In the genomic region with DNA sequence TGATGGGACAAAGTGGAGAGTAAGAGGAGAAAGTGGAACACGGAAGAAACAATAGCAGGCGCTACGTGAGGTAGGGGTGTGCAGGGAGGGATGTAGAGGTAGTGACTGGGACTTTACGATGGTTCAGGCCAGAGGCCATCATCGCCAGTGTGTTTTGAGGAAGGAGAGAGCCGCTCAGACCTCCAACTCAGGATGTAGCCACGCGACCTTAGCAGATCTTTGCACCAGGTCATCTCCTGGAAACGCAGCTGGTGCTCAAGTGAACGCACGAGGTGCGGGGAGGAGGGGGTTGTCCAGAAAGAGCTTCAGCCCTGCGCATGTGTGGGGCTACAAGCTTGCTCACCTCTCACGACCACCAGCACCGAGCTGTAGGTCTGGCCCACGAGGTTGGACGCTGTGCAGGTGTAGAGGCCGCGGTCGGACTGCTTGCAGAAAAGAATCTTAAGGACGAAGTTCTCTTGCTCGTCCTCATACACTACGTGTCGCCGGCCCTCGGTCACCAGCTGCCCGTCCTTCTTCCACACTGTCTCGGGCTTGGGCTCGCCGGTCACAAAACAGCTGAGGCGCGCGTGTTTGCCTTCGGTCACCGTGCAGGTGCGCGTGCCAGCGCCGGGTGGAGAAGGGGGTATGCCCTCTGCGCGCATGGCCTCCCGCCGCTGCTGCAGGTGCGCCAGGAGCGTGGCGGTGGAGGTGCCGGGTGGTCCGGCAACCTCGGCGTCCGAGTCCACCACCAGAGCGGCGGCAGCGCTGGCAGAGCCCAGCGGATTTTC, we compare ENCODE assay signal across 8 mouse cellular contexts. TPM values are rescaled to one million over a fixed set of nuclear protein-coding genes. Genes with fewer than 3 reads are reported as not detected.
A peak's percentile ranks its signal among the peaks of the same experiment; 100 is the strongest.
DNase-seq lines count a peak whose midpoint lies in the region; ATAC-seq and TF ChIP-seq lines count a peak whose summit lies in the region.

No protein-coding gene starts in this region.

- no peak for TF ChIP-seq CTCF in ES-Bruce4 (IDR thresholded peaks at IDR 0.05; ENCODE audit: low read depth, low read length)

- intact Hi-C loops in heart, postnatal 25 days (cut with DNase I) = no loop called here

- TF ChIP-seq EP300 in ES-Bruce4 (IDR thresholded peaks at IDR 0.05; ENCODE audit: insufficient read depth, low read depth, low read length) = no peak

- no peaks in the 10 kb centered on the region for H3K36me3 ChIP-seq in ES-Bruce4 (ENCODE audit: control insufficient read depth, insufficient read depth, low read length, poor library complexity, severe bottlenecking)
- H3K36me3 ChIP-seq in heart, embryonic 15.5 days = peaks cover 21% of the 10 kb centered on the region; the same call in 1 of the 2 replicates
- H3K36me3 ChIP-seq in midbrain, embryonic 11.5 days (ENCODE audit: control insufficient read depth, insufficient read depth, low read length) = no peaks in the 10 kb centered on the region

- peak; percentile 90 for DNase-seq in heart, adult 11 months
- DNase-seq in heart, postnatal 25 days (ENCODE audit: low spot score) = no peak
- DNase-seq in midbrain, embryonic 11.5 days (ENCODE audit: low spot score, missing footprints) = peak; percentile 87
- DNase-seq in urinary bladder, adult 18-20 months (ENCODE audit: low spot score in 2 of 2) = no peak
- no peak for DNase-seq in ovary, postnatal 36 days (ENCODE audit: low spot score)

- WGBS in heart, embryonic 15.5 days = 24% methylated on average over 55 of the region's 55 CpGs
- WGBS in midbrain, embryonic 11.5 days = 9% methylated on average over 55 of the region's 55 CpGs

- H3K27ac ChIP-seq in ES-Bruce4 (ENCODE audit: insufficient read depth, low read length) = no peak overlapping the region
- H3K27ac ChIP-seq in heart, embryonic 15.5 days = no peak overlapping the region
- H3K27ac ChIP-seq in midbrain, embryonic 11.5 days (ENCODE audit: low read depth, low read length) = no peak overlapping the region

- peaks cover 3% of the 10 kb centered on the region for H3K27me3 ChIP-seq in ES-Bruce4 (ENCODE audit: control insufficient read depth, insufficient read depth, low read length, poor library complexity, severe bottlenecking)
- peaks cover 39% of the 10 kb centered on the region for H3K27me3 ChIP-seq in heart, embryonic 15.5 days
- H3K27me3 ChIP-seq in midbrain, embryonic 11.5 days (ENCODE audit: control insufficient read depth, insufficient read depth, low read length) = peaks cover 44% of the 10 kb centered on the region

- no peak for TF ChIP-seq POLR2A in ES-Bruce4 (IDR thresholded peaks at IDR 0.05; ENCODE audit: insufficient read depth, low read length)

- H3K4me1 ChIP-seq in ES-Bruce4 (ENCODE audit: control insufficient read depth, insufficient read depth, low read length) = no peaks in the 10 kb centered on the region
- H3K4me1 ChIP-seq in heart, embryonic 15.5 days (replicated peaks) = peaks cover 53% of the 10 kb centered on the region
- peaks cover 3% of the 10 kb centered on the region; the same call in 1 of the 2 replicates for H3K4me1 ChIP-seq in midbrain, embryonic 11.5 days (ENCODE audit: control insufficient read depth, insufficient read depth, low read length)

- no peak for ATAC-seq in heart, embryonic 15.5 days (replicated peaks; ENCODE audit: insufficient number of reproducible peaks, insufficient read depth, low FRiP score, low read depth)
- ATAC-seq in midbrain, embryonic 11.5 days (ENCODE audit: low FRiP score) = no peak
- no peak for ATAC-seq in monocyte, adult 5-6 weeks (replicated peaks; ENCODE audit: insufficient number of reproducible peaks, low FRiP score, low TSS enrichment, poor library complexity, severe bottlenecking)

- H3K4me3 ChIP-seq in ES-Bruce4 (ENCODE audit: low read depth, low read length) = peak overlapping the region; percentile 58
- H3K4me3 ChIP-seq in heart, embryonic 15.5 days = peak overlapping the region; percentile 25; the same call in 1 of the 2 replicates
- peak overlapping the region; percentile 13; the same call in 1 of the 2 replicates for H3K4me3 ChIP-seq in midbrain, embryonic 11.5 days (ENCODE audit: low read depth, low read length)

- H3K4me2 ChIP-seq in heart, embryonic 15.5 days = peak overlapping the region; percentile 62
- H3K4me2 ChIP-seq in midbrain, embryonic 11.5 days = peak overlapping the region; percentile 34

- 0 out of 2 replicates have a peak overlapping the region, but pooled peaks have one; percentile 15 for H3K9ac ChIP-seq in ES-Bruce4 (ENCODE audit: low read depth, poor library complexity, severe bottlenecking)
- H3K9ac ChIP-seq in heart, embryonic 15.5 days = 0 out of 2 replicates have a peak overlapping the region, but pooled peaks have one; percentile 10
- no peak overlapping the region for H3K9ac ChIP-seq in midbrain, embryonic 11.5 days (ENCODE audit: low read length)

- no peaks in the 10 kb centered on the region for H3K9me3 ChIP-seq in ES-Bruce4 (replicated peaks; ENCODE audit: control insufficient read depth, insufficient read depth, low read length, poor library complexity, severe bottlenecking)
- no peaks in the 10 kb centered on the region for H3K9me3 ChIP-seq in heart, embryonic 15.5 days (replicated peaks)
- no peaks in the 10 kb centered on the region for H3K9me3 ChIP-seq in midbrain, embryonic 11.5 days (ENCODE audit: control insufficient read depth, low read length)

RNA-seq across cellular contexts. Expression of gene Obscn, which starts 1.0 kb away (rescaled TPM):
- total RNA-seq in heart, postnatal 25 days (2021) = 100 to 1,000 TPM; 626 to 647 TPM
- polyA plus RNA-seq in ES-Bruce4 (2011; ENCODE audit: insufficient read depth, insufficient read length, low read depth, missing spikeins) = 0.35 and 1.3 TPM in 2 replicates
- polyA plus RNA-seq in heart, embryonic 15.5 days (2015; fragmentation: Nextera tagmentation; extraction: Ambion mirVana) = 64.8 and 65.2 TPM in 2 replicates
- polyA plus RNA-seq in midbrain, embryonic 11.5 days (2014; fragmentation: Nextera tagmentation; extraction: Ambion mirVana) = 0.03 and 0.04 TPM in 2 replicates
- under 0.01 to 0.58 TPM in 2 of 3 replicates, not detected in the other for total RNA-seq in monocyte, adult 5-6 weeks (2017)

RNA-seq across cellular contexts. Expression of gene Iba57, which starts 28.3 kb away (rescaled TPM):
- total RNA-seq in heart, postnatal 25 days (2021) = 10 to 100 TPM; 15.1 to 16.1 TPM
- 3.0 and 4.0 TPM in 2 replicates for polyA plus RNA-seq in ES-Bruce4 (2011; ENCODE audit: insufficient read depth, insufficient read length, low read depth, missing spikeins)
- 7.3 and 8.5 TPM in 2 replicates for polyA plus RNA-seq in heart, embryonic 15.5 days (2015; fragmentation: Nextera tagmentation; extraction: Ambion mirVana)
- 2.1 and 3.5 TPM in 2 replicates for polyA plus RNA-seq in midbrain, embryonic 11.5 days (2014; fragmentation: Nextera tagmentation; extraction: Ambion mirVana)
- 4.1 to 15.4 TPM (median 6.4 TPM) in 3 replicates for total RNA-seq in monocyte, adult 5-6 weeks (2017)

RNA-seq across cellular contexts. Expression of gene Gjc2, which starts 47.8 kb away (rescaled TPM):
- total RNA-seq in heart, postnatal 25 days (2021) = 1 to 10 TPM in 1 of 2 experiments, under 1 TPM in 1; 0.98 to 1.5 TPM
- polyA plus RNA-seq in ES-Bruce4 (2011; ENCODE audit: insufficient read depth, insufficient read length, low read depth, missing spikeins) = not detected in 2 replicates
- polyA plus RNA-seq in heart, embryonic 15.5 days (2015; fragmentation: Nextera tagmentation; extraction: Ambion mirVana) = 0.77 TPM in 2 replicates
- not detected in 2 replicates for polyA plus RNA-seq in midbrain, embryonic 11.5 days (2014; fragmentation: Nextera tagmentation; extraction: Ambion mirVana)
- not detected in 3 replicates for total RNA-seq in monocyte, adult 5-6 weeks (2017)

RNA-seq across cellular contexts. Expression of gene Guk1, which starts 56.8 kb away (rescaled TPM):
- 10 to 100 TPM; 85.4 to 92.6 TPM for total RNA-seq in heart, postnatal 25 days (2021)
- 54.0 and 54.9 TPM in 2 replicates for polyA plus RNA-seq in ES-Bruce4 (2011; ENCODE audit: insufficient read depth, insufficient read length, low read depth, missing spikeins)
- polyA plus RNA-seq in heart, embryonic 15.5 days (2015; fragmentation: Nextera tagmentation; extraction: Ambion mirVana) = 109 and 125 TPM in 2 replicates
- 92.9 and 96.6 TPM in 2 replicates for polyA plus RNA-seq in midbrain, embryonic 11.5 days (2014; fragmentation: Nextera tagmentation; extraction: Ambion mirVana)
- total RNA-seq in monocyte, adult 5-6 weeks (2017) = 23.1 to 45.9 TPM (median 32.7 TPM) in 3 replicates

Comparison
In these comparisons a context has a peak if more than half of its experiments do, and no peak if none do; other contexts are left out.
1. DNase-seq: peak in heart, adult 11 months (single experiment) and midbrain, embryonic 11.5 days (single experiment); none in heart, postnatal 25 days (single experiment), urinary bladder, adult 18-20 months (0 of 2) and ovary, postnatal 36 days (single experiment).
2. RNA of gene Obscn, which starts 1.0 kb away (polyA plus RNA-seq): 64.8 to 65.2 TPM in heart, embryonic 15.5 days; 0.35 to 1.3 TPM in ES-Bruce4 and 0.03 to 0.04 TPM in midbrain, embryonic 11.5 days; every median in the first group is over 10 times any median in the second.
3. Peak in every context shown above with its lines, with median percentiles within 50 percentile points of each other: H3K4me3 ChIP-seq.